Mouse (Mus musculus) limb, embryonic 14.5 days (tissue): ENCODE results near the gene Baiap2. TPM values are rescaled to one million over a fixed set of nuclear protein-coding genes. Genes with fewer than 3 reads are reported as not detected.

Experiments
- ATAC-seq: fragments of 200-750 bp; cut with Nextera tagmentation; 2 replicates; pipeline ENCODE4 v1.8.0; 2017; ENCODE audit warnings: low read depth, moderate number of reproducible peaks, moderate TSS enrichment; ENCODE audit not compliant: low FRiP score
- DNase-seq: peaks from one replicate; pipeline ENCODE4 v3.0.0-alpha.2; 2015; ENCODE audit warnings: low spot score
- H3K27ac ChIP-seq: fragments of 300-500 bp; sonication (generic); replicated peaks from 2 replicates; pipeline ENCODE4 v1.5.1; 2014; ENCODE audit warnings: low read depth, mild to moderate bottlenecking, low read length, moderate library complexity, mixed read lengths
- H3K27me3 ChIP-seq: fragments of 300-500 bp; sonication (generic); 2 replicates; pipeline ENCODE4 v1.6.1; 2014; ENCODE audit warnings: low read length, mixed read lengths; ENCODE audit not compliant: control insufficient read depth, insufficient read depth
- H3K36me3 ChIP-seq: fragments of 300-500 bp; sonication (generic); 2 replicates; pipeline ENCODE4 v1.6.1; 2014; ENCODE audit warnings: mild to moderate bottlenecking, low read length, moderate library complexity, mixed read lengths; ENCODE audit not compliant: control insufficient read depth, insufficient read depth
- H3K4me1 ChIP-seq: fragments of 300-500 bp; sonication (generic); 2 replicates; pipeline ENCODE4 v1.6.1; 2014; ENCODE audit warnings: antibody characterized with exemption, low read length, mixed read lengths; ENCODE audit not compliant: control insufficient read depth, insufficient read depth
- H3K4me2 ChIP-seq: fragments of 300-500 bp; sonication (generic); replicated peaks from 2 replicates; pipeline ENCODE4 v1.6.1; 2014; ENCODE audit warnings: low read depth, mild to moderate bottlenecking, low read length, moderate library complexity; ENCODE audit not compliant: severe bottlenecking
- H3K4me3 ChIP-seq: fragments of 300-500 bp; sonication (generic); replicated peaks from 2 replicates; pipeline ENCODE4 v1.5.1; 2014; ENCODE audit warnings: low read length
- H3K9ac ChIP-seq: fragments of 300-500 bp; sonication (generic); 2 replicates; pipeline ENCODE4 v1.6.1; 2014; ENCODE audit warnings: mild to moderate bottlenecking, low read depth, low read length, moderate library complexity; ENCODE audit not compliant: severe bottlenecking
- H3K9me3 ChIP-seq: fragments of 300-500 bp; sonication (generic); 2 replicates; pipeline ENCODE4 v1.6.1; 2016; ENCODE audit warnings: low read length; ENCODE audit not compliant: control insufficient read depth
- POLR2A ChIP-seq: fragments of 200-500 bp; IDR thresholded peaks from 2 replicates; pipeline ENCODE4 v1.8.0; 2012; ENCODE audit warnings: inconsistent platforms, mild to moderate bottlenecking, moderate library complexity, borderline replicate concordance; ENCODE audit not compliant: insufficient read depth, insufficient read length; ENCODE audit errors: extremely low read depth
- WGBS: fragments of 180-500 bp; shearing (Covaris S2); extraction: QIAGEN DNeasy Blood & Tissue Kit; methylation state at CpG from one replicate; pipeline ENCODE4 v1.1.7; 2014; 5-methylcytosine and 5-hydroxymethylcytosine counted together
- polyA plus RNA-seq, 2 experiments: library from polyadenylated mRNA; depleted of rRNA in 1 of 2; stranded (reverse) in 1 of 2; unstranded in 1 of 2; fragments of >200 nt; fragmentation: Nextera tagmentation in 1 of 2; extraction: Ambion mirVana in 1 of 2; gene quantifications; 2 replicates each; pipeline versions ENCODE4 v1.2.1 to v1.2.3; 2012 to 2014

Gene Baiap2
- polyA plus RNA-seq, 2 experiments, result 28.1 to 29.5 TPM

GRCm38 (mm10) chr11:119947426-119947825 lies 4.9 kb downstream of the Baiap2 start:
- H3K4me1 ChIP-seq, result peaks cover 12% of the 10 kb centered on the region
- H3K27ac ChIP-seq, result no peak overlapping the region
- no peak overlapping the region for H3K4me2 ChIP-seq
- H3K36me3 ChIP-seq, result no peaks in the 10 kb centered on the region
- no peak for DNase-seq
- ATAC-seq, result no peak
- WGBS, result 91% methylated on average over 1 of the region's 1 CpGs
- no peak overlapping the region for H3K4me3 ChIP-seq
- no peaks in the 10 kb centered on the region for H3K9me3 ChIP-seq
- H3K9ac ChIP-seq, result no peak overlapping the region
- no peaks in the 10 kb centered on the region for H3K27me3 ChIP-seq
- no peak for TF ChIP-seq POLR2A

GRCm38 (mm10) chr11:119947897-119948296 lies 5.3 kb downstream of the Baiap2 start:
- H3K27ac ChIP-seq, result no peak overlapping the region
- ATAC-seq, result no peak
- H3K27me3 ChIP-seq, result no peaks in the 10 kb centered on the region
- no peaks in the 10 kb centered on the region for H3K36me3 ChIP-seq
- no peaks in the 10 kb centered on the region for H3K9me3 ChIP-seq
- no peak overlapping the region for H3K4me2 ChIP-seq
- TF ChIP-seq POLR2A, result no peak
- no peak for DNase-seq
- H3K9ac ChIP-seq, result no peak overlapping the region
- H3K4me3 ChIP-seq, result no peak overlapping the region
- H3K4me1 ChIP-seq, result peaks cover 15% of the 10 kb centered on the region
- WGBS, result 38% methylated on average over 2 of the region's 2 CpGs

- no peak for TF ChIP-seq POLR2A
- Histone ChIP-seq H3K36me3 (no peaks in the 10 kb centered on the region), H3K4me1 (peaks cover 15% of the 10 kb centered on the region), H3K4me3 (no peak overlapping the region), H3K9ac (no peak overlapping the region), H3K4me2 (no peak overlapping the region), H3K27me3 (no peaks in the 10 kb centered on the region), H3K27ac (no peak overlapping the region), H3K9me3 (no peaks in the 10 kb centered on the region)
- DNase-seq, result no peak
- no peak for ATAC-seq
- 52% methylated on average over 4 of the region's 4 CpGs for WGBS
Measured at GRCm38 (mm10) chr11:119948305-119948704, 5.7 kb downstream of the Baiap2 start.

GRCm38 (mm10) chr11:119948803-119949202 lies 6.2 kb downstream of the Baiap2 start:
- no peaks in the 10 kb centered on the region for H3K9me3 ChIP-seq
- no peak overlapping the region for H3K9ac ChIP-seq
- ATAC-seq (no peak), DNase-seq (no peak)
- 68% methylated on average over 2 of the region's 2 CpGs for WGBS
- H3K27ac ChIP-seq, result no peak overlapping the region
- H3K27me3 ChIP-seq, result no peaks in the 10 kb centered on the region
- no peak overlapping the region for H3K4me3 ChIP-seq
- no peak overlapping the region for H3K4me2 ChIP-seq
- no peaks in the 10 kb centered on the region for H3K36me3 ChIP-seq
- H3K4me1 ChIP-seq, result peaks cover 13% of the 10 kb centered on the region
- TF ChIP-seq POLR2A, result no peak

DNA sequence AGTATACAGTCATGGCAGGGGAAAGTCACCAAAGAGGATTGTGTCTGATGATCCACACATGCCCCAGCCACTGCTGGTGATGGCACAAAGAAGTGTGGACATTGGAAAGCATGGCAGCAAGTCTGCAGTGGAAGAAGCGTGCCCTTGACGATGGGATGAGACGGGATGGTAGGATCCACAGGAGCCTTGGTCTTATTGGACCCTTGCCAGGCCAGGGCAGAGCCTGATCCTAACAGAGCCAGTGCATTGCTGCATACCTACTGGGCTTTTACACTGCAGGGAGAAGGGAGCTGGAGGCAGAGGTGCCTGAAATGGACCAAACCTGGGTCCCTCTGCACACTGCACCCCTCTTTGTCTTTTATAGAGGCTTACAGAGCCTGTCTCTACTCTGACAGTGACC lies 8.0 kb downstream of the Baiap2 start:
- 92% methylated on average over 3 of the region's 3 CpGs for WGBS
- no peak for TF ChIP-seq POLR2A
- 0 out of 2 replicates have a peak, but pooled peaks cover 3% of the 10 kb centered on the region for H3K4me1 ChIP-seq

GRCm38 (mm10) chr11:119951326-119951725 lies 8.8 kb downstream of the Baiap2 start:
- Histone ChIP-seq H3K4me2 (no peak overlapping the region), H3K4me1 (0 out of 2 replicates have a peak, but pooled peaks cover 3% of the 10 kb centered on the region), H3K9ac (no peak overlapping the region), H3K27ac (no peak overlapping the region), H3K36me3 (no peaks in the 10 kb centered on the region), H3K27me3 (no peaks in the 10 kb centered on the region), H3K9me3 (no peaks in the 10 kb centered on the region), H3K4me3 (no peak overlapping the region)
- ATAC-seq (no peak), DNase-seq (no peak)
- no peak for TF ChIP-seq POLR2A
- WGBS, result 92% methylated on average over 6 of the region's 6 CpGs

More for the DNA sequence above, 8.0 kb downstream of the Baiap2 start:
- DNase-seq, result no peak
- Histone ChIP-seq H3K27me3 (no peaks in the 10 kb centered on the region), H3K36me3 (no peaks in the 10 kb centered on the region), H3K9me3 (no peaks in the 10 kb centered on the region), H3K4me2 (no peak overlapping the region), H3K27ac (no peak overlapping the region), H3K4me3 (no peak overlapping the region), H3K9ac (no peak overlapping the region)
- no peak for ATAC-seq
